In genomic region chr4:95125346-95125745, GRCm38 (mm10) we compare ENCODE assay signal across 23 mouse cellular contexts.
"Had no signal": no experiment of that assay in that cellular context is flagged by ENCODE, and none has a peak within 500 bp of the region (broad histone marks: within the 10 kb centered on the region; RNA-seq: fewer than 3 reads in every experiment).

No protein-coding gene starts in this region.

- DNase-seq: kidney, adult 11 months; kidney, adult 8-10 months; kidney, postnatal 10 days; kidney, postnatal 4 days; left cerebral cortex, postnatal 4 days; lung, adult 2 months; lung, postnatal 14 days; lung, postnatal 4 days; right cerebral cortex, adult 18-20 months; right cerebral cortex, postnatal 14 days; right cerebral cortex, postnatal 4 days; thymus, adult 2 months; thymus, postnatal 25 days had no signal

- H3K36me3 ChIP-seq: limb, embryonic 12.5 days; limb, embryonic 15.5 days; liver, embryonic 12.5 days; liver, embryonic 15.5 days; midbrain, embryonic 15.5 days; neural tube, embryonic 13.5 days had no signal

- H3K27me3 ChIP-seq: limb, embryonic 12.5 days; limb, embryonic 15.5 days; liver, embryonic 15.5 days; midbrain, embryonic 15.5 days; neural tube, embryonic 13.5 days had no signal

- H3K9ac ChIP-seq: limb, embryonic 12.5 days; limb, embryonic 15.5 days; liver, embryonic 12.5 days; liver, embryonic 15.5 days; midbrain, embryonic 15.5 days; neural tube, embryonic 13.5 days had no signal

- ATAC-seq: inflammation-experienced regulatory T-cells, adult 6 months; liver, embryonic 12.5 days; midbrain, embryonic 15.5 days had no signal

- H3K9me3 ChIP-seq: limb, embryonic 12.5 days; limb, embryonic 15.5 days; liver, embryonic 12.5 days; liver, embryonic 15.5 days; midbrain, embryonic 15.5 days; neural tube, embryonic 13.5 days had no signal

- H3K4me1 ChIP-seq: limb, embryonic 15.5 days; liver, embryonic 12.5 days; liver, embryonic 15.5 days; midbrain, embryonic 15.5 days; neural tube, embryonic 13.5 days had no signal

- H3K27ac ChIP-seq: limb, embryonic 12.5 days; limb, embryonic 15.5 days; liver, embryonic 12.5 days; liver, embryonic 15.5 days; midbrain, embryonic 15.5 days; neural tube, embryonic 13.5 days; stomach, postnatal 0 days had no signal

- H3K4me3 ChIP-seq: limb, embryonic 12.5 days; limb, embryonic 15.5 days; liver, embryonic 12.5 days; liver, embryonic 15.5 days; midbrain, embryonic 15.5 days; myocyte; neural tube, embryonic 13.5 days had no signal

- H3K4me2 ChIP-seq: limb, embryonic 12.5 days; limb, embryonic 15.5 days; liver, embryonic 12.5 days; liver, embryonic 15.5 days; midbrain, embryonic 11.5 days; midbrain, embryonic 15.5 days; neural tube, embryonic 13.5 days had no signal
